Mouse (Mus musculus): ENCODE results near the gene Hsdl2. TPM values are rescaled to one million over a fixed set of nuclear protein-coding genes. Genes with fewer than 3 reads are reported as not detected.
"Not testable (repeated sequence)": the region's sequence is repeated elsewhere in the genome, so short reads cannot be mapped to it uniquely, and the experiment has no call there.

Gene Hsdl2
- polyA plus RNA-seq, 1 experiment from 2014 or later = 50.5 TPM

DNA sequence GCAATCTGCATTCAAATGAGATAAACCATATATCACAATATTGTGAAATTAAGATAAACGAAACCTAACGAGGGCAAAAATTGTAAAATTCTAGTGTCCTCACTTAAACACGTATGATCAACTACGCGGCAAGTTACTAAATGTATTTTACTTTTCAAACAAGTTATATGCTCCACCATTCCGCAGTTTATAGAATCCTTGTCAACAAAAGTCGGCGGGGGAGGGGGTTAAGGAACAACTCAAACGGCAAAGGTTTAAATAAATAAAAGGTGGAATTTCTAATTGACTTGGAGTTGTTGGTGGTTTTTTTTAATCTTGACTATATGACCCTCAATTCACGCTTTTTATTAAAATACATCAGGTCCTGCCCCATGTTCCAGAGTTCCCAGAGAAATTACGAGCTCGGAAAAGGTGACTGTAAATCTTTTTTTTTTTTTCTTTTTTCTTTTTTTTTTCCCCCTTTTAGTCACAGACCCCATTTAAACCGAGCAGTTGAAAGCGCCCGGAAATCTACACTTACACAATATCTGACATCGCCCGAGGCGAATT, 33.3 kb upstream of the Hsdl2 start:
- peak overlapping the region; percentile 99 for H3K4me3 ChIP-seq (ENCODE audit: low read length)
- H3K4me2 ChIP-seq (ENCODE audit: low read length) = peak overlapping the region; percentile 71
- WGBS = 6% methylated on average over 18 of the region's 18 CpGs
- H3K36me3 ChIP-seq (ENCODE audit: control insufficient read depth, insufficient read depth, low read length) = no peaks in the 10 kb centered on the region
- H3K4me1 ChIP-seq (ENCODE audit: control insufficient read depth, insufficient read depth, low read depth, low read length) = peaks cover 12% of the 10 kb centered on the region
- H3K27me3 ChIP-seq (replicated peaks; ENCODE audit: control insufficient read depth, insufficient read depth, low read length) = no peaks in the 10 kb centered on the region
- peak overlapping the region; percentile 92 for H3K9ac ChIP-seq (ENCODE audit: low read depth, low read length)
- no peak for ATAC-seq
- H3K9me3 ChIP-seq (ENCODE audit: control insufficient read depth, low read length) = no peaks in the 10 kb centered on the region
- H3K27ac ChIP-seq (ENCODE audit: low read depth, low read length) = peak overlapping the region; percentile 94

- peak overlapping the region; percentile 99 for H3K4me3 ChIP-seq (ENCODE audit: low read length)
- WGBS = under 1% methylated on average over 59 of the region's 83 CpGs
These were observed 32.7 kb upstream of the Hsdl2 start for GRCm38 (mm10) chr4:59548560-59549174.

GRCm38 (mm10) chr4:59549175-59549976, 32.0 kb upstream of the Hsdl2 start, which contains the start of gene Ptbp3:
Ptbp3 (minus strand) TSS chr4:59549364.
- H3K27me3 ChIP-seq (replicated peaks; ENCODE audit: control insufficient read depth, insufficient read depth, low read length) = no peaks in the 10 kb centered on the region
- H3K36me3 ChIP-seq (ENCODE audit: control insufficient read depth, insufficient read depth, low read length) = no peaks in the 10 kb centered on the region
- under 1% methylated on average over 50 of the region's 83 CpGs for WGBS
- H3K4me3 ChIP-seq (ENCODE audit: low read length) = peak within 1 kb of the TSS; percentile 99
- peak; percentile 94 for ATAC-seq
- H3K4me2 ChIP-seq (ENCODE audit: low read length) = peak within 1 kb of the TSS; percentile 71
- peak within 1 kb of the TSS; percentile 94 for H3K27ac ChIP-seq (ENCODE audit: low read depth, low read length)
- no peaks in the 10 kb centered on the region for H3K9me3 ChIP-seq (ENCODE audit: control insufficient read depth, low read length)
- H3K9ac ChIP-seq (ENCODE audit: low read depth, low read length) = peak within 1 kb of the TSS; percentile 92
- peaks cover 12% of the 10 kb centered on the region for H3K4me1 ChIP-seq (ENCODE audit: control insufficient read depth, insufficient read depth, low read depth, low read length)

More at GRCm38 (mm10) chr4:59548560-59549174, 32.7 kb upstream of the Hsdl2 start:
- Histone ChIP-seq H3K27ac (ENCODE audit: low read depth, low read length) (peak overlapping the region; percentile 94), H3K4me1 (ENCODE audit: control insufficient read depth, insufficient read depth, low read depth, low read length) (peaks cover 12% of the 10 kb centered on the region), H3K4me2 (ENCODE audit: low read length) (peak overlapping the region; percentile 71), H3K9ac (ENCODE audit: low read depth, low read length) (peak overlapping the region; percentile 92), H3K27me3 (replicated peaks; ENCODE audit: control insufficient read depth, insufficient read depth, low read length) (no peaks in the 10 kb centered on the region), H3K36me3 (ENCODE audit: control insufficient read depth, insufficient read depth, low read length) (no peaks in the 10 kb centered on the region), H3K9me3 (ENCODE audit: control insufficient read depth, low read length) (no peaks in the 10 kb centered on the region)
- peak; percentile 90 for ATAC-seq

- H3K4me2 ChIP-seq (ENCODE audit: low read length) = peak overlapping the region; percentile 71
- H3K9me3 ChIP-seq (ENCODE audit: control insufficient read depth, low read length) = no peaks in the 10 kb centered on the region
- H3K27me3 ChIP-seq (replicated peaks; ENCODE audit: control insufficient read depth, insufficient read depth, low read length) = no peaks in the 10 kb centered on the region
- ATAC-seq = no peak
- H3K27ac ChIP-seq (ENCODE audit: low read depth, low read length) = no peak overlapping the region
- no peaks in the 10 kb centered on the region for H3K36me3 ChIP-seq (ENCODE audit: control insufficient read depth, insufficient read depth, low read length)
- peak overlapping the region; percentile 92 for H3K9ac ChIP-seq (ENCODE audit: low read depth, low read length)
- H3K4me1 ChIP-seq (ENCODE audit: control insufficient read depth, insufficient read depth, low read depth, low read length) = peaks cover 12% of the 10 kb centered on the region
- WGBS = 19% methylated on average over 11 of the region's 11 CpGs
- H3K4me3 ChIP-seq (ENCODE audit: low read length) = peak overlapping the region; percentile 99
These were observed 31.3 kb upstream of the Hsdl2 start for GRCm38 (mm10) chr4:59549977-59550560.

DNA sequence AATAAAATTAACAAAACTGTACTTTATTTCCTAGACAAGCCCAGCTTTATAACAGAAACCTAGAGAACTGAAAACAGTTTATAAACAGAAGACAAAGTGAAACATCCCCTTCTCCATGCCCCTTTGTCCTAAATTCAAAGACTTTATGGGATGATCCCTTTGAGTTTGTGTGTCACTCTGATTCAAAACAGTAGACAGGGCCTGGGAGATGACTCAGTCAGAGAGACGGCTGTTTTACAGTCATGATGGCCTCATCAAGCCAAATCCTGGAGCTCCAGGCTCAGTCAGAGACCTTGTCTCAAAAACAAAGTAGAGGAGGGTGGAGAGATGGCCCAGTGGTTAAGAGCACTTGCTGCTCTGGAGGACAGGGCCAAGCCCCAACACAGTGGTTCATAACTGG, 29.5 kb upstream of the Hsdl2 start:
- 88% methylated on average over 1 of the region's 1 CpGs for WGBS
- no peak overlapping the region for H3K27ac ChIP-seq (ENCODE audit: low read depth, low read length)
- H3K27me3 ChIP-seq (replicated peaks; ENCODE audit: control insufficient read depth, insufficient read depth, low read length) = no peaks in the 10 kb centered on the region
- no peak overlapping the region for H3K9ac ChIP-seq (ENCODE audit: low read depth, low read length)
- H3K9me3 ChIP-seq (ENCODE audit: control insufficient read depth, low read length) = no peaks in the 10 kb centered on the region
- no peak overlapping the region for H3K4me3 ChIP-seq (ENCODE audit: low read length)
- no peak overlapping the region for H3K4me2 ChIP-seq (ENCODE audit: low read length)
- no peaks in the 10 kb centered on the region for H3K36me3 ChIP-seq (ENCODE audit: control insufficient read depth, insufficient read depth, low read length)
- no peak for ATAC-seq
- peaks cover 9% of the 10 kb centered on the region for H3K4me1 ChIP-seq (ENCODE audit: control insufficient read depth, insufficient read depth, low read depth, low read length)

DNA sequence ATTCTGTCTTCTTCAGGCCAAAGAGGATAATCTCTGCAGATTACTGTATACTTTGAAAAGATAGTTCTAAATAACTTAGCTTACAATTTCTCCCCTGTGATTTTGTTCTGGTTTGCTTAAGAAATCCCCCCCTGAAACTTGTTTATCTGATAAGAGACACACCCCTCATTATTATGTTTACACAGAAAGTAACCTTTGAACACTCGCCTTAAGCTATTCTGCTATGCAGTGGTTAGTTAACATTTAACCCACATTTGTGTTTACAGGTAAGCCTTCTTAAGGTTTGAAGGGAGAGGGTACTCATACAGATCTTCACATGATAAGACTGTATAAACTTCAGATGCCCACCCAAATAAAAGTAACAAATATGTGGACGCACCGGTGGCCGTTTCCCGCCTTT, 28.5 kb upstream of the Hsdl2 start:
- 92% methylated on average over 5 of the region's 5 CpGs for WGBS

DNA sequence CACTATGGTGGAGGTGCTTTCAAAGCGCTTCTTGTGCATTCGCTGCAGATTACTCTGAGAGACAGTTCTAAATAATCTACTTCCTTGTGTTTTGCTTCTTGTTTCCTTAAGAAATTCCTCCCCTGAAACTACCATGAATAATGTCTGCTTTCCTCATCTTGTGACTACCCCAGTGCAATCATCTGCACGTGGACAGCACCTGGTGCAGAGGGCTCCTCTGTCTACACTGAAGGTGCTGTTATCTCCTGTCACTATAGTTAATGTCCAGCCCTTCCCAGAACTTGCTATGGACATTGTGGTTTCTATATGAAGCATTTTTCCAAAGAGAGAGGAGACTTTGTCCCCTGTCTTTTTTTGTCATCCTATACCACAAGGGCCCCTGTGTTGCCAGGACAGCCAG, 27.8 kb upstream of the Hsdl2 start:
- Histone ChIP-seq H3K9ac (ENCODE audit: low read depth, low read length) (no peak overlapping the region), H3K9me3 (ENCODE audit: control insufficient read depth, low read length) (no peaks in the 10 kb centered on the region), H3K4me2 (ENCODE audit: low read length) (no peak overlapping the region), H3K27ac (ENCODE audit: low read depth, low read length) (no peak overlapping the region), H3K27me3 (replicated peaks; ENCODE audit: control insufficient read depth, insufficient read depth, low read length) (no peaks in the 10 kb centered on the region), H3K36me3 (ENCODE audit: control insufficient read depth, insufficient read depth, low read length) (no peaks in the 10 kb centered on the region), H3K4me3 (ENCODE audit: low read length) (no peak overlapping the region), H3K4me1 (ENCODE audit: control insufficient read depth, insufficient read depth, low read depth, low read length) (no peaks in the 10 kb centered on the region)
- WGBS = 72% methylated on average over 3 of the region's 3 CpGs
- no peak for ATAC-seq

More for the DNA sequence above, 28.5 kb upstream of the Hsdl2 start:
- no peaks in the 10 kb centered on the region for H3K9me3 ChIP-seq (ENCODE audit: control insufficient read depth, low read length)
- H3K36me3 ChIP-seq (ENCODE audit: control insufficient read depth, insufficient read depth, low read length) = no peaks in the 10 kb centered on the region
- H3K4me1 ChIP-seq (ENCODE audit: control insufficient read depth, insufficient read depth, low read depth, low read length) = peaks cover under 1% of the 10 kb centered on the region; the same call in 1 of the 2 replicates
- no peak overlapping the region for H3K9ac ChIP-seq (ENCODE audit: low read depth, low read length)
- no peak overlapping the region for H3K27ac ChIP-seq (ENCODE audit: low read depth, low read length)
- H3K4me3 ChIP-seq (ENCODE audit: low read length) = no peak overlapping the region
- H3K27me3 ChIP-seq (replicated peaks; ENCODE audit: control insufficient read depth, insufficient read depth, low read length) = no peaks in the 10 kb centered on the region
- no peak for ATAC-seq
- H3K4me2 ChIP-seq (ENCODE audit: low read length) = no peak overlapping the region

DNA sequence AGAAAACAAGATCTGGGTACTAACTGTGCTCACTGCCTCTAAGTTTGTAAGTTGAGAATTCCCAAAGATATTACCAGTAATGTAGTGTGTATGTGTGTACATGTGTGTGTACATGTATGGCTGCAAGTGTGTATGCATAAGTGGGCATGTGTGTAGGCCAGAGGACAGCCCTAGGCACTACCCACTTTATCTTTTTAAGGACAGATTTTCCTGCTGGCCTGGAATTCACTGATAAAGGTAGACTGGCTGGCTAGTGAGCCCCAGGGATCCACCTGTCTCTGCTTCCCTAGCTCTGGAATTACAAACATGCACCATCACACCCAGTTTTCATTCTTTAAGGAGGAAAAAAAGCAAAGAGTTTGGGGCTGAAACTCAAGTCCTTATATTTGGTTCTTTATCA, 26.2 kb upstream of the Hsdl2 start:
- Histone ChIP-seq H3K4me3 (ENCODE audit: low read length) (no peak overlapping the region), H3K9me3 (ENCODE audit: control insufficient read depth, low read length) (no peaks in the 10 kb centered on the region), H3K4me2 (ENCODE audit: low read length) (no peak overlapping the region), H3K36me3 (ENCODE audit: control insufficient read depth, insufficient read depth, low read length) (no peaks in the 10 kb centered on the region), H3K27ac (ENCODE audit: low read depth, low read length) (no peak overlapping the region), H3K4me1 (ENCODE audit: control insufficient read depth, insufficient read depth, low read depth, low read length) (no peaks in the 10 kb centered on the region), H3K9ac (ENCODE audit: low read depth, low read length) (no peak overlapping the region), H3K27me3 (replicated peaks; ENCODE audit: control insufficient read depth, insufficient read depth, low read length) (no peaks in the 10 kb centered on the region)
- ATAC-seq = no peak

DNA sequence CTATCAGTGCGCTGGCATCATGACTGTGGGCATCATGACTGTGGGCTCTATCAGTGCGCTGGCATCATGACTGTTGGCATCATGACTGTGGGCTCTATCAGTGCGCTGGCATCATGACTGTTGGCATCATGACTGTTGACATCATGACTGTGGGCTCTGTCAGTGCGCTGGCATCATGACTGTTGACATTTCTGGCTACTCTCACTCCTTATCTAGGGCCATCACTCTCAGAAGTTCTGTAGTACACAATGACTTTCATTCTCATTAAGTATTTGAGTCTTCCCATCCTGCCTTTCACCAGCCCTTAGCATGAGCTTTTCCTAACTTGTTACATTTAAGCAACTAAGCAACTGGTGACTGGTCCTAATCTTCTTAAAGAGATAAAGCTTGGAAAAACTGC, 24.0 kb upstream of the Hsdl2 start:
- not testable (repeated sequence) for H3K9me3 ChIP-seq (ENCODE audit: control insufficient read depth, low read length); H3K36me3 ChIP-seq (ENCODE audit: control insufficient read depth, insufficient read depth, low read length); H3K27ac ChIP-seq (ENCODE audit: low read depth, low read length); ATAC-seq; H3K4me3 ChIP-seq (ENCODE audit: low read length); H3K9ac ChIP-seq (ENCODE audit: low read depth, low read length); H3K4me2 ChIP-seq (ENCODE audit: low read length); H3K27me3 ChIP-seq (replicated peaks; ENCODE audit: control insufficient read depth, insufficient read depth, low read length); H3K4me1 ChIP-seq (ENCODE audit: control insufficient read depth, insufficient read depth, low read depth, low read length)
- 92% methylated on average over 4 of the region's 4 CpGs for WGBS
